Mouse (Mus musculus) kidney, embryonic 14.5 days (tissue): ENCODE measurements around the gene Foxp4. TPM values are rescaled to one million over a fixed set of nuclear protein-coding genes. Genes with fewer than 3 reads are reported as not detected.
A peak's percentile ranks its signal among the peaks of the same experiment; 100 is the strongest.

Experiments used
- ATAC-seq: fragments of 200-750 bp; cut with Nextera tagmentation; 2 replicates; pipeline ENCODE4 v1.8.0; 2017; ENCODE audit warnings: moderate number of reproducible peaks, mild to moderate bottlenecking, moderate TSS enrichment, moderate library complexity; ENCODE audit not compliant: low FRiP score, low TSS enrichment
- H3K27ac ChIP-seq: fragments of 300-500 bp; sonication (generic); 2 replicates; pipeline ENCODE4 v1.5.1; 2014; ENCODE audit warnings: low read depth, mild to moderate bottlenecking, low read length, moderate library complexity, mixed read lengths
- H3K27me3 ChIP-seq: fragments of 300-500 bp; sonication (generic); 2 replicates; pipeline ENCODE4 v1.6.1; 2014; ENCODE audit warnings: mild to moderate bottlenecking, low read length; ENCODE audit not compliant: control insufficient read depth, insufficient read depth
- H3K36me3 ChIP-seq: fragments of 300-500 bp; sonication (generic); 2 replicates; pipeline ENCODE4 v1.6.1; 2014; ENCODE audit warnings: low read length, mixed read lengths; ENCODE audit not compliant: control insufficient read depth, insufficient read depth
- H3K4me1 ChIP-seq: fragments of 300-500 bp; sonication (generic); 2 replicates; pipeline ENCODE4 v1.6.1; 2014; ENCODE audit warnings: low read length, mixed read lengths; ENCODE audit not compliant: control insufficient read depth, insufficient read depth
- H3K4me2 ChIP-seq: fragments of 300-500 bp; sonication (generic); replicated peaks from 2 replicates; pipeline ENCODE4 v1.6.1; 2014; ENCODE audit warnings: low read depth, mild to moderate bottlenecking, low read length
- H3K4me3 ChIP-seq: fragments of 300-500 bp; sonication (generic); 2 replicates; pipeline ENCODE4 v1.5.1; 2014; ENCODE audit warnings: mild to moderate bottlenecking, low read length
- H3K9ac ChIP-seq: fragments of 300-500 bp; sonication (generic); 2 replicates; pipeline ENCODE4 v1.6.1; 2014; ENCODE audit warnings: low read depth, mild to moderate bottlenecking, low read length, moderate library complexity
- H3K9me3 ChIP-seq: fragments of 300-500 bp; sonication (generic); 2 replicates; pipeline ENCODE4 v1.6.1; 2016; ENCODE audit warnings: low read length; ENCODE audit not compliant: control insufficient read depth
- WGBS: fragments of 180-500 bp; shearing (Covaris S2); extraction: QIAGEN DNeasy Blood & Tissue Kit; methylation state at CpG from one replicate; pipeline ENCODE4 v1.1.7; 2014; 5-methylcytosine and 5-hydroxymethylcytosine counted together
- polyA plus RNA-seq: library from polyadenylated mRNA; unstranded; fragments of >200 nt; fragmentation: Nextera tagmentation; extraction: Ambion mirVana; gene quantifications from 2 replicates; pipeline ENCODE4 v1.2.1, GENCODE M21; 2014

Gene Foxp4
- polyA plus RNA-seq: 23.9 and 25.4 TPM in 2 replicates

- Histone ChIP-seq H3K4me1 (peaks cover 29% of the 10 kb centered on the region), H3K27me3 (no peaks in the 10 kb centered on the region), H3K9me3 (no peaks in the 10 kb centered on the region), H3K4me3 (peak within 1 kb of the TSS; percentile 95), H3K4me2 (peak within 1 kb of the TSS; percentile 88), H3K9ac (peak within 1 kb of the TSS; percentile 94), H3K36me3 (no peaks in the 10 kb centered on the region), H3K27ac (peak within 1 kb of the TSS; percentile 91)
- under 1% methylated on average over 86 of the region's 91 CpGs for WGBS
- ATAC-seq: peak; percentile 89
These were observed at the start of gene Foxp4 for GRCm38 (mm10) chr17:47924383-47925339. Gene Foxp4 (minus strand): TSS chr17:47924645.

- WGBS: 2% methylated on average over 61 of the region's 61 CpGs
These were observed 49.4 kb upstream of the Foxp4 start for GRCm38 (mm10) chr17:47973563-47974472.

GRCm38 (mm10) chr17:47965885-47966505, 41.5 kb upstream of the Foxp4 start:
- Histone ChIP-seq H3K9me3 (0 out of 2 replicates have a peak, but pooled peaks cover 4% of the 10 kb centered on the region), H3K27me3 (no peaks in the 10 kb centered on the region), H3K4me1 (peaks cover 10% of the 10 kb centered on the region), H3K36me3 (no peaks in the 10 kb centered on the region), H3K9ac (no peak overlapping the region), H3K4me2 (no peak overlapping the region), H3K27ac (no peak overlapping the region), H3K4me3 (no peak overlapping the region)
- peak; percentile 76 for ATAC-seq
- 18% methylated on average over 7 of the region's 12 CpGs for WGBS

More at GRCm38 (mm10) chr17:47973563-47974472, 49.4 kb upstream of the Foxp4 start:
- Histone ChIP-seq H3K27me3 (no peaks in the 10 kb centered on the region; the same call in 1 of the 2 replicates), H3K9me3 (no peaks in the 10 kb centered on the region), H3K4me1 (peaks cover 25% of the 10 kb centered on the region), H3K9ac (peak overlapping the region; percentile 19; the same call in 1 of the 2 replicates), H3K4me2 (peak overlapping the region; percentile 69), H3K27ac (peak overlapping the region; percentile 68; the same call in 1 of the 2 replicates), H3K4me3 (peak overlapping the region; percentile 41), H3K36me3 (no peaks in the 10 kb centered on the region)
- peak; percentile 67 for ATAC-seq

- Histone ChIP-seq H3K4me1 (peaks cover 9% of the 10 kb centered on the region; the same call in 1 of the 2 replicates), H3K9ac (no peak overlapping the region), H3K27me3 (no peaks in the 10 kb centered on the region), H3K4me3 (no peak overlapping the region), H3K36me3 (no peaks in the 10 kb centered on the region), H3K4me2 (no peak overlapping the region), H3K9me3 (no peaks in the 10 kb centered on the region), H3K27ac (no peak overlapping the region)
- no peak for ATAC-seq
- 44% methylated on average over 10 of the region's 10 CpGs for WGBS
These were observed 33.8 kb upstream of the Foxp4 start for GRCm38 (mm10) chr17:47958046-47958790.

- no peaks in the 10 kb centered on the region for H3K27me3 ChIP-seq
- ATAC-seq: no peak
- 95% methylated on average over 8 of the region's 8 CpGs for WGBS
- no peak overlapping the region for H3K9ac ChIP-seq
- H3K9me3 ChIP-seq: no peaks in the 10 kb centered on the region
- no peak overlapping the region for H3K4me2 ChIP-seq
- H3K27ac ChIP-seq: no peak overlapping the region
- no peak overlapping the region for H3K4me3 ChIP-seq
- no peaks in the 10 kb centered on the region for H3K36me3 ChIP-seq
- peaks cover 16% of the 10 kb centered on the region for H3K4me1 ChIP-seq
These were observed 32.0 kb upstream of the Foxp4 start for GRCm38 (mm10) chr17:47956486-47956885.

GRCm38 (mm10) chr17:47955054-47955741, 30.8 kb upstream of the Foxp4 start:
- 46% methylated on average over 12 of the region's 12 CpGs for WGBS
- Histone ChIP-seq H3K27ac (no peak overlapping the region), H3K27me3 (no peaks in the 10 kb centered on the region), H3K4me3 (no peak overlapping the region), H3K4me2 (no peak overlapping the region), H3K4me1 (peaks cover 16% of the 10 kb centered on the region), H3K36me3 (no peaks in the 10 kb centered on the region), H3K9ac (no peak overlapping the region), H3K9me3 (no peaks in the 10 kb centered on the region)
- ATAC-seq: no peak; the same call in 1 of the 2 replicates

- Histone ChIP-seq H3K9me3 (no peaks in the 10 kb centered on the region), H3K9ac (no peak overlapping the region), H3K4me3 (no peak overlapping the region), H3K27me3 (no peaks in the 10 kb centered on the region), H3K4me1 (peaks cover 16% of the 10 kb centered on the region), H3K36me3 (no peaks in the 10 kb centered on the region), H3K27ac (no peak overlapping the region), H3K4me2 (no peak overlapping the region)
- no peak for ATAC-seq
- 64% methylated on average over 5 of the region's 5 CpGs for WGBS
These were observed 28.8 kb upstream of the Foxp4 start for GRCm38 (mm10) chr17:47953231-47953630.
